In genomic region chr5:132201077-132201645, GRCm38 (mm10) we compare ENCODE assay signal across 11 mouse cellular contexts.
DNase-seq lines count a peak whose midpoint lies in the region; ATAC-seq and TF ChIP-seq lines count a peak whose summit lies in the region.
"Had no signal": no experiment of that assay in that cellular context is flagged by ENCODE, and none has a peak within 500 bp of the region (broad histone marks: within the 10 kb centered on the region; RNA-seq: fewer than 3 reads in every experiment).

No protein-coding gene starts in this region.

- H3K9ac ChIP-seq in forebrain, embryonic 14.5 days (ENCODE audit: low read length): no peak overlapping the region
- no peak overlapping the region for H3K9ac ChIP-seq in forebrain, embryonic 16.5 days (replicated peaks; ENCODE audit: low read depth, low read length)
- H3K9ac ChIP-seq in neural tube, embryonic 13.5 days: no peak overlapping the region
- H3K9ac ChIP-seq in hindbrain, postnatal 0 days (replicated peaks; ENCODE audit: low read length): 0 out of 2 replicates have a peak overlapping the region, but pooled peaks have one; percentile 33
- H3K9ac ChIP-seq: embryonic facial prominence, embryonic 12.5 days; heart, embryonic 12.5 days; midbrain, embryonic 12.5 days had no signal

- no peak for DNase-seq in forebrain, embryonic 14.5 days (ENCODE audit: low spot score)
- DNase-seq in neural tube, embryonic 10.5 days (ENCODE audit: extremely low spot score, low spot score): no peak
- DNase-seq in hindbrain, postnatal 0 days (ENCODE audit: low spot score): peak; percentile 33
- no peak for DNase-seq in layer of hippocampus, adult 8-10 months (ENCODE audit: low spot score in 2 of 2)
- no peak for DNase-seq in heart, embryonic 10.5 days (ENCODE audit: low spot score)

- peaks cover 21% of the 10 kb centered on the region for H3K4me1 ChIP-seq in forebrain, embryonic 14.5 days (ENCODE audit: control insufficient read depth, insufficient read depth, low read length)
- H3K4me1 ChIP-seq in forebrain, embryonic 16.5 days (replicated peaks; ENCODE audit: control insufficient read depth, insufficient read depth, low read length): peaks cover 26% of the 10 kb centered on the region
- peaks cover 49% of the 10 kb centered on the region for H3K4me1 ChIP-seq in neural tube, embryonic 13.5 days (replicated peaks)
- peaks cover 5% of the 10 kb centered on the region; the same call in 1 of the 2 replicates for H3K4me1 ChIP-seq in hindbrain, postnatal 0 days (ENCODE audit: insufficient read depth, low read length)
- H3K4me1 ChIP-seq in heart, embryonic 10.5 days: peaks cover 24% of the 10 kb centered on the region

- ATAC-seq in forebrain, embryonic 14.5 days: no peak
- ATAC-seq in forebrain, embryonic 16.5 days: no peak
- no peak for ATAC-seq in neural tube, embryonic 13.5 days (ENCODE audit: low read depth)
- ATAC-seq in hindbrain, postnatal 0 days: no peak
- 0 out of 2 replicates have a peak, but pooled peaks have one; percentile 17 for ATAC-seq in megakaryocyte progenitor cell, adult 5-6 weeks (replicated peaks; ENCODE audit: poor library complexity)

- H3K27ac ChIP-seq in forebrain, embryonic 14.5 days (ENCODE audit: low read depth, low read length): peak overlapping the region; percentile 22; the same call in 1 of the 2 replicates
- H3K27ac ChIP-seq in forebrain, embryonic 16.5 days (ENCODE audit: low read length): no peak overlapping the region
- peak overlapping the region; percentile 46 for H3K27ac ChIP-seq in neural tube, embryonic 13.5 days (replicated peaks)
- no peak overlapping the region for H3K27ac ChIP-seq in hindbrain, postnatal 0 days
- no peak overlapping the region for H3K27ac ChIP-seq in heart, embryonic 10.5 days
- H3K27ac ChIP-seq: embryonic facial prominence, embryonic 12.5 days; midbrain, embryonic 12.5 days had no signal

- H3K4me2 ChIP-seq in forebrain, embryonic 14.5 days (ENCODE audit: low read length): no peak overlapping the region
- no peak overlapping the region for H3K4me2 ChIP-seq in forebrain, embryonic 16.5 days (ENCODE audit: low read length)
- H3K4me2 ChIP-seq in neural tube, embryonic 13.5 days: no peak overlapping the region
- H3K4me2 ChIP-seq in hindbrain, postnatal 0 days (ENCODE audit: low read depth, low read length): no peak overlapping the region
- H3K4me2 ChIP-seq: embryonic facial prominence, embryonic 12.5 days; heart, embryonic 12.5 days; midbrain, embryonic 12.5 days had no signal

- 57% methylated on average over 4 of the region's 4 CpGs for WGBS in forebrain, embryonic 14.5 days
- WGBS in forebrain, embryonic 16.5 days: 55% methylated on average over 4 of the region's 4 CpGs
- 50% methylated on average over 4 of the region's 4 CpGs for WGBS in neural tube, embryonic 13.5 days
- WGBS in hindbrain, postnatal 0 days: 31% methylated on average over 4 of the region's 4 CpGs
- 59% methylated on average over 4 of the region's 4 CpGs for WGBS in heart, embryonic 10.5 days

- H3K27me3 ChIP-seq in forebrain, embryonic 14.5 days (replicated peaks; ENCODE audit: control insufficient read depth, insufficient read depth, low read length): no peaks in the 10 kb centered on the region
- H3K27me3 ChIP-seq in forebrain, embryonic 16.5 days (replicated peaks; ENCODE audit: control insufficient read depth, insufficient read depth, low read length): no peaks in the 10 kb centered on the region
- no peaks in the 10 kb centered on the region for H3K27me3 ChIP-seq in neural tube, embryonic 13.5 days
- no peaks in the 10 kb centered on the region for H3K27me3 ChIP-seq in hindbrain, postnatal 0 days (ENCODE audit: insufficient read depth, low read length)
- H3K27me3 ChIP-seq in heart, embryonic 10.5 days (ENCODE audit: insufficient read depth, poor library complexity, severe bottlenecking): no peaks in the 10 kb centered on the region
- H3K27me3 ChIP-seq: embryonic facial prominence, embryonic 12.5 days; heart, embryonic 12.5 days; midbrain, embryonic 12.5 days had no signal

- H3K36me3 ChIP-seq in forebrain, embryonic 14.5 days (ENCODE audit: control insufficient read depth, insufficient read depth, low read length): no peaks in the 10 kb centered on the region
- no peaks in the 10 kb centered on the region for H3K36me3 ChIP-seq in forebrain, embryonic 16.5 days (ENCODE audit: control insufficient read depth, insufficient read depth)
- no peaks in the 10 kb centered on the region for H3K36me3 ChIP-seq in neural tube, embryonic 13.5 days
- H3K36me3 ChIP-seq in hindbrain, postnatal 0 days (ENCODE audit: insufficient read depth, low read length): no peaks in the 10 kb centered on the region
- H3K36me3 ChIP-seq in heart, embryonic 10.5 days: no peaks in the 10 kb centered on the region
- H3K36me3 ChIP-seq: embryonic facial prominence, embryonic 12.5 days; heart, embryonic 12.5 days; midbrain, embryonic 12.5 days had no signal

- TF ChIP-seq CTCF in hindbrain, postnatal 0 days (IDR thresholded peaks at IDR 0.05; ENCODE audit: low read depth): no peak

- no peak overlapping the region for H3K4me3 ChIP-seq in forebrain, embryonic 14.5 days (ENCODE audit: low read depth, low read length)
- no peak overlapping the region for H3K4me3 ChIP-seq in forebrain, embryonic 16.5 days (replicated peaks; ENCODE audit: low read length)
- H3K4me3 ChIP-seq in neural tube, embryonic 13.5 days: no peak overlapping the region
- no peak overlapping the region for H3K4me3 ChIP-seq in hindbrain, postnatal 0 days (ENCODE audit: low read length)
- no peak overlapping the region for H3K4me3 ChIP-seq in heart, embryonic 10.5 days
- H3K4me3 ChIP-seq: embryonic facial prominence, embryonic 12.5 days; heart, embryonic 12.5 days; midbrain, embryonic 12.5 days had no signal

- H3K9me3 ChIP-seq in forebrain, embryonic 14.5 days (replicated peaks; ENCODE audit: control insufficient read depth, low read length): no peaks in the 10 kb centered on the region
- no peaks in the 10 kb centered on the region for H3K9me3 ChIP-seq in forebrain, embryonic 16.5 days (ENCODE audit: control insufficient read depth, low read length)
- H3K9me3 ChIP-seq in neural tube, embryonic 13.5 days: no peaks in the 10 kb centered on the region
- H3K9me3 ChIP-seq in hindbrain, postnatal 0 days (ENCODE audit: low read length): no peaks in the 10 kb centered on the region
- H3K9me3 ChIP-seq in heart, embryonic 10.5 days: no peaks in the 10 kb centered on the region
- H3K9me3 ChIP-seq: embryonic facial prominence, embryonic 12.5 days; heart, embryonic 12.5 days; midbrain, embryonic 12.5 days had no signal

Comparison
In these comparisons a context has a peak if more than half of its experiments do, and no peak if none do; other contexts are left out.
1. H3K27ac ChIP-seq: peak in forebrain, embryonic 14.5 days (single experiment) and neural tube, embryonic 13.5 days (single experiment); none in forebrain, embryonic 16.5 days (single experiment), hindbrain, postnatal 0 days (single experiment) and heart, embryonic 10.5 days (single experiment).